Mouse (Mus musculus) fibroblast of lung, adult 2 months (primary cell): ENCODE results near the gene Lyve1.

Experiments used
- DNase-seq: peaks from one replicate; pipeline ENCODE4 v3.0.0-alpha.2; 2011; ENCODE audit warnings: low read depth

Gene Lyve1

GRCm38 (mm10) chr7:110809585-110810557, 53.2 kb downstream of the Lyve1 start:
- DNase-seq = no peak

DNA sequence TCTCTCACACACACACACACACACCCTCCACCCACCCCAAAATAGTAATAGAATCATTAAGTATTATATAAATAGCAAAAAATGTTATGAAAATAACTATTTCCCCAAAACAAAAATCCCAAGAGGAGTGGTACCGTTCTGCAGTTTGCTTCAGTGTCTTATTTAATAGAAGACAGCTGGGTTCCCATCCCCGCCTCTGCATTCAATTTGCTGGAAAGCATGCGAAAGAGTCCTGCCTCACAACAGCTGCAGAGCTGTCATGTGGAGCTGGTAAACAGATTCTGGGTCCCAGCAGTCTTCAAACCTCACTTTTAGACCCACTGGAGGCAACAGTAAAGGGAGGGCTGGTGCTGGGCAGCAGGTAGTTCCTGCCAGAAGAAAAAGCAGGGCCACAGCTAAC, 54.1 kb downstream of the Lyve1 start:
- no peak for DNase-seq

- no peak for DNase-seq
Measured at GRCm38 (mm10) chr7:110807460-110808030, 55.5 kb downstream of the Lyve1 start.

- no peak for DNase-seq
Measured at GRCm38 (mm10) chr7:110804266-110804665, 58.8 kb downstream of the Lyve1 start.

- DNase-seq = no peak
Measured at GRCm38 (mm10) chr7:110803131-110803530, 59.9 kb downstream of the Lyve1 start.

DNA sequence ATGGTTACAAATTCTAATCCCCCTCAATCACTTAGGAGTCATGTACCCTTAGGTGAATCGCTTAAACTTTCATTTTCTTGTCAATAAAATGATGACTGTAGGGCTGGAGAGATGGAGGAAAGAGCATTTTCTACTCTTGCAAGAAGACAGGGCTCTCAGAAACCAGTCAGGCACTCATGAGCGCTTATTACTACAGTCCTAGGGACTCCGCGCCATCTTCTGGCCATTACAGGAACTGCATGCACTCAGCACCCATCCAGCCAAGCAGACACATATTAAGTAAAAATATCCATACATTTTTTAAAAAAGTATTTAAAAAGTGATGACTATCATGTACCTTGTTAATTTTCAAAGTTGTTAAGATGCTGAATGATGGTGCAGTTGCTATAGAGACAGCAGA, 62.0 kb downstream of the Lyve1 start:
- no peak for DNase-seq
